Mouse (Mus musculus) T-helper 2 cell (primary cell): ENCODE data around the gene Shroom3.
"Not testable (repeated sequence)": the region's sequence is repeated elsewhere in the genome, so short reads cannot be mapped to it uniquely, and the experiment has no call there.

Experiments used
- in situ Hi-C: fragments of 300-600 bp; cut with MboI, MseI; formaldehyde crosslinking; loops from one replicate; pipeline ENCODE4 v1.15.1; 2025; ENCODE audit warnings: high pct_unique_total_duplicates

Gene Shroom3

GRCm38 (mm10) chr5:92888628-92889241 is 205.5 kb downstream of the Shroom3 start:
- in situ Hi-C loops: no loop called here

- in situ Hi-C loops: no loop called here
Measured at GRCm38 (mm10) chr5:92890902-92891301, 207.7 kb downstream of the Shroom3 start.

- in situ Hi-C loops: no loop called here
Measured at GRCm38 (mm10) chr5:92893284-92893683, 210.0 kb downstream of the Shroom3 start.

GRCm38 (mm10) chr5:92893711-92894110 is 210.5 kb downstream of the Shroom3 start:
- in situ Hi-C loops: no loop called here

- in situ Hi-C loops: no loop called here
Measured at GRCm38 (mm10) chr5:92895877-92896276, 212.6 kb downstream of the Shroom3 start.

- in situ Hi-C loops: no loop called here
Measured at GRCm38 (mm10) chr5:92896725-92897280, 213.6 kb downstream of the Shroom3 start.

- in situ Hi-C loops: no loop called here
Measured at GRCm38 (mm10) chr5:92897766-92898745, 214.8 kb downstream of the Shroom3 start.

GRCm38 (mm10) chr5:92900470-92900869 is 217.2 kb downstream of the Shroom3 start:
- in situ Hi-C loops: no loop called here

GRCm38 (mm10) chr5:92901870-92902269 is 218.6 kb downstream of the Shroom3 start:
- in situ Hi-C loops: no loop called here

GRCm38 (mm10) chr5:92905146-92905545 is 221.9 kb downstream of the Shroom3 start:
- in situ Hi-C loops: no loop called here

- in situ Hi-C loops: no loop called here
Measured at GRCm38 (mm10) chr5:92905594-92906008, 222.4 kb downstream of the Shroom3 start.

GRCm38 (mm10) chr5:92908227-92908626 is 225.0 kb downstream of the Shroom3 start:
- in situ Hi-C loops: no loop called here

- in situ Hi-C loops: no loop called here
Measured at GRCm38 (mm10) chr5:92910838-92911237, 227.6 kb downstream of the Shroom3 start.

- in situ Hi-C loops: no loop called here
Measured at GRCm38 (mm10) chr5:92915421-92915820, 232.2 kb downstream of the Shroom3 start.

- in situ Hi-C loops: no loop called here
Measured at GRCm38 (mm10) chr5:92917755-92918154, 234.5 kb downstream of the Shroom3 start.

GRCm38 (mm10) chr5:92918170-92918569 is 234.9 kb downstream of the Shroom3 start:
- in situ Hi-C loops: no loop called here

- in situ Hi-C loops: no loop called here
Measured at GRCm38 (mm10) chr5:92918866-92919265, 235.6 kb downstream of the Shroom3 start.

GRCm38 (mm10) chr5:92919390-92919789 is 236.2 kb downstream of the Shroom3 start:
- in situ Hi-C loops: no loop called here

GRCm38 (mm10) chr5:92920984-92921383 is 237.7 kb downstream of the Shroom3 start:
- in situ Hi-C loops: no loop called here

- in situ Hi-C loops: no loop called here
Measured at GRCm38 (mm10) chr5:92921728-92922127, 238.5 kb downstream of the Shroom3 start.

- in situ Hi-C loops: not testable (repeated sequence)
Measured at GRCm38 (mm10) chr5:92922981-92923380, 239.7 kb downstream of the Shroom3 start.

- in situ Hi-C loops: no loop called here
Measured at GRCm38 (mm10) chr5:92924851-92925477, 241.7 kb downstream of the Shroom3 start.
